Mouse (Mus musculus) midbrain, embryonic 16.5 days (tissue): ENCODE measurements around the gene Man2a2. TPM values are rescaled to one million over a fixed set of nuclear protein-coding genes. Genes with fewer than 3 reads are reported as not detected.

Source experiments
- ATAC-seq: fragments of 200-750 bp; cut with Nextera tagmentation; 2 replicates; pipeline ENCODE4 v1.8.0; 2017; ENCODE audit warnings: moderate TSS enrichment
- H3K27ac ChIP-seq: fragments of 300-500 bp; sonication (generic); 2 replicates; pipeline ENCODE4 v1.5.1; 2014; ENCODE audit warnings: mild to moderate bottlenecking, low read length, mixed read lengths
- H3K27me3 ChIP-seq: fragments of 300-500 bp; sonication (generic); 2 replicates; pipeline ENCODE4 v1.6.1; 2014; ENCODE audit warnings: low read depth, low read length, mixed read lengths; ENCODE audit not compliant: control insufficient read depth, insufficient read depth
- H3K36me3 ChIP-seq: fragments of 300-500 bp; sonication (generic); 2 replicates; pipeline ENCODE4 v1.6.1; 2014; ENCODE audit warnings: mild to moderate bottlenecking, low read length, moderate library complexity, mixed read lengths; ENCODE audit not compliant: control insufficient read depth, insufficient read depth
- H3K4me1 ChIP-seq: fragments of 300-500 bp; sonication (generic); 2 replicates; pipeline ENCODE4 v1.6.1; 2014; ENCODE audit warnings: mild to moderate bottlenecking, low read length, mixed read lengths; ENCODE audit not compliant: control insufficient read depth, insufficient read depth
- H3K4me2 ChIP-seq: fragments of 300-500 bp; sonication (generic); 2 replicates; pipeline ENCODE4 v1.6.1; 2014; ENCODE audit warnings: mild to moderate bottlenecking, low read length, mixed read lengths
- H3K4me3 ChIP-seq: fragments of 300-500 bp; sonication (generic); 2 replicates; pipeline ENCODE4 v1.5.1; 2014; ENCODE audit warnings: low read depth, mild to moderate bottlenecking, low read length, moderate library complexity, mixed read lengths
- H3K9ac ChIP-seq: fragments of 300-500 bp; sonication (generic); 2 replicates; pipeline ENCODE4 v1.6.1; 2014; ENCODE audit warnings: low read depth, low read length, mixed read lengths
- H3K9me3 ChIP-seq: fragments of 300-500 bp; sonication (generic); replicated peaks from 2 replicates; pipeline ENCODE4 v1.6.1; 2014; ENCODE audit warnings: mild to moderate bottlenecking, low read length, mixed read lengths; ENCODE audit not compliant: control insufficient read depth, poor library complexity, severe bottlenecking
- WGBS: fragments of 180-500 bp; shearing (Covaris S2); extraction: QIAGEN DNeasy Blood & Tissue Kit; methylation state at CpG from one replicate; pipeline ENCODE4 v1.1.7; 2014; 5-methylcytosine and 5-hydroxymethylcytosine counted together
- polyA plus RNA-seq: library from polyadenylated mRNA; unstranded; fragments of >200 nt; fragmentation: Nextera tagmentation; extraction: Ambion mirVana; gene quantifications from 2 replicates; pipeline ENCODE4 v1.2.1, GENCODE M21; 2015

Gene Man2a2
- polyA plus RNA-seq, 1 experiment from 2014 or later: 25.2 TPM

- peak within 1 kb of the TSS; percentile 85 for H3K27ac ChIP-seq
- H3K4me1 ChIP-seq: peaks cover 48% of the 10 kb centered on the region
- H3K4me3 ChIP-seq: peak within 1 kb of the TSS; percentile 49
- under 1% methylated on average over 11 of the region's 11 CpGs for WGBS
- peak within 1 kb of the TSS; percentile 62 for H3K9ac ChIP-seq
- H3K36me3 ChIP-seq: peaks cover 10% of the 10 kb centered on the region
- H3K27me3 ChIP-seq: no peaks in the 10 kb centered on the region
- ATAC-seq: peak; percentile 43
- no peaks in the 10 kb centered on the region for H3K9me3 ChIP-seq
- H3K4me2 ChIP-seq: peak within 1 kb of the TSS; percentile 93
These were observed 30.4 kb downstream of the Man2a2 start, which contains the start of gene Unc45a for GRCm38 (mm10) chr7:80340793-80341192. Unc45a (minus strand) TSS chr7:80341005.

- Histone ChIP-seq H3K9me3 (no peaks in the 10 kb centered on the region), H3K36me3 (peaks cover 16% of the 10 kb centered on the region), H3K9ac (peak overlapping the region; percentile 62), H3K4me3 (peak overlapping the region; percentile 49), H3K27me3 (no peaks in the 10 kb centered on the region), H3K4me2 (peak overlapping the region; percentile 93), H3K27ac (peak overlapping the region; percentile 85), H3K4me1 (peaks cover 48% of the 10 kb centered on the region)
- WGBS: under 1% methylated on average over 45 of the region's 45 CpGs
- ATAC-seq: peak; percentile 97
These were observed 31.2 kb downstream of the Man2a2 start for GRCm38 (mm10) chr7:80339793-80340628.

DNA sequence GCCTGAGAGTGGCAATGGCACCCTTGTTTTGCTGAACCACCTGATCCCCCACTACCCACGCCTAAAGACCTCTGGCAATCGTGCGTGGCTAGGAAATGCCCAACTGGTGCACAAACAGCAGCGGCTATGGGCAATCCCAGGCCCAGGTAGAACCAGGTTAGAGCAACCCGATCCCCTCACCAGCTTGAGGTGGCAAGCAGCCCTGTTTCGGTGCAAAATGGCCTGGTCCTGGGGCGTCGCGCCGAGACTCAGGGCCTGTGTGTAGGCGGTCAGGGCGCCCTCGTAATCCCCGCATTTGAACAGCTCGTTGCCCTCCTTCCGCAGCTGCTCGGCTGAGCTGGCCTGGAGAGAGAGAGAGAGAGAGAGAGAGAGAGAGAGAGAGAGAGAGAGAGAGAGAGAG lies 31.8 kb downstream of the Man2a2 start:
- Histone ChIP-seq H3K9me3 (no peaks in the 10 kb centered on the region), H3K36me3 (peaks cover 22% of the 10 kb centered on the region), H3K27me3 (no peaks in the 10 kb centered on the region), H3K9ac (peak overlapping the region; percentile 87), H3K4me3 (peak overlapping the region; percentile 49), H3K4me1 (peaks cover 48% of the 10 kb centered on the region), H3K4me2 (peak overlapping the region; percentile 93), H3K27ac (peak overlapping the region; percentile 88)
- ATAC-seq: 0 out of 2 replicates have a peak, but pooled peaks have one; percentile 6
- WGBS: 4% methylated on average over 17 of the region's 17 CpGs

DNA sequence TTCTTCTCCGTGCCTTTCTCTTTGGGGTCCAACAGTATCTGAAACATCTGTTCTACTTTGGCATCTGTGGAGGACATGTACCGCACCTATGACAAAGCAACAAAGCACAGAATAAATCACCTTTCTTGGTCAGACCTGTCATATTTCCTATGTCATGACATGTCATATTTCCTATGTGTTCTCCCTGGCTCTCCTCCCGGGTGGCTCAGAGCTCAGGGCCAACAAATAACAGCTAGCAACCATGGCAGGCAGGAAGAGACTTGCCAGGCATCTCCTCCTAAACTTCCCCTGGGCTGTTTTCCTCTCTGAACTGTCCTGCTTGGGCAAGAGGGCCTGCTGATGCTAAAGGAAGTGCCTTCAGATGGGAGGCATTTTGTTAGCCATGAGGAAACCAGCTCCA lies 34.2 kb downstream of the Man2a2 start:
- 91% methylated on average over 3 of the region's 3 CpGs for WGBS
- Histone ChIP-seq H3K27ac (no peak overlapping the region), H3K36me3 (peaks cover 43% of the 10 kb centered on the region), H3K9me3 (no peaks in the 10 kb centered on the region), H3K4me1 (peaks cover 33% of the 10 kb centered on the region), H3K27me3 (no peaks in the 10 kb centered on the region), H3K4me2 (no peak overlapping the region), H3K4me3 (no peak overlapping the region), H3K9ac (no peak overlapping the region)
- ATAC-seq: no peak

- peaks cover 57% of the 10 kb centered on the region for H3K36me3 ChIP-seq
- H3K9ac ChIP-seq: no peak overlapping the region
- H3K9me3 ChIP-seq: no peaks in the 10 kb centered on the region
- no peak overlapping the region for H3K4me2 ChIP-seq
- no peak overlapping the region for H3K4me3 ChIP-seq
- WGBS: 94% methylated on average over 4 of the region's 4 CpGs
- H3K4me1 ChIP-seq: peaks cover 18% of the 10 kb centered on the region
- H3K27me3 ChIP-seq: no peaks in the 10 kb centered on the region
- no peak for ATAC-seq
- H3K27ac ChIP-seq: no peak overlapping the region
These were observed 36.3 kb downstream of the Man2a2 start for GRCm38 (mm10) chr7:80334848-80335247.

DNA sequence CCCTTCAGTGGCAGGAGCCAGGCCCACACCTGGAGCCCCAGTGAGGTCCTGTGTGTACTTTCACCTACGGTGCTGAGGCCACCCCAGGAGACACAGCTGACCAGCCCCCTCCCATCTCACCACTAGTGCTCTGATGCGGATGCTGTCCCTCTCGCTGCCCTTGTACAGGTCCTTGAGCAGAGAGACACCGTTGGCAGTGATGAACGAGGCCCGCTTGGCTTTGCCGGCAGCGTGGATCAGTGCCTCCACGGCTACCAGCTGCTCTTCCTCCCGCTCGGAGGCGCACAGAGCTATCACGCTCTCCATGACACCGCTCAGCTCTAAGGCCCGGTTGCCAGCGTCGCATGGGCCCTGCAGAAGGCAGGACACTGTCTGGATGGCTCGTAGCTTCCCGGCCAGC lies 39.7 kb downstream of the Man2a2 start:
- Histone ChIP-seq H3K4me2 (no peak overlapping the region), H3K27me3 (no peaks in the 10 kb centered on the region), H3K9me3 (no peaks in the 10 kb centered on the region), H3K27ac (no peak overlapping the region), H3K36me3 (peaks cover 82% of the 10 kb centered on the region), H3K4me3 (no peak overlapping the region), H3K9ac (no peak overlapping the region), H3K4me1 (no peaks in the 10 kb centered on the region)
- WGBS: 94% methylated on average over 19 of the region's 19 CpGs
- no peak for ATAC-seq

- H3K36me3 ChIP-seq: peaks cover 83% of the 10 kb centered on the region
- H3K27ac ChIP-seq: no peak overlapping the region
- H3K27me3 ChIP-seq: no peaks in the 10 kb centered on the region
- H3K9ac ChIP-seq: no peak overlapping the region
- no peak overlapping the region for H3K4me2 ChIP-seq
- no peaks in the 10 kb centered on the region for H3K9me3 ChIP-seq
- 90% methylated on average over 8 of the region's 8 CpGs for WGBS
- no peaks in the 10 kb centered on the region for H3K4me1 ChIP-seq
- no peak overlapping the region for H3K4me3 ChIP-seq
- no peak for ATAC-seq
These were observed 40.9 kb downstream of the Man2a2 start for GRCm38 (mm10) chr7:80330278-80330677.

DNA sequence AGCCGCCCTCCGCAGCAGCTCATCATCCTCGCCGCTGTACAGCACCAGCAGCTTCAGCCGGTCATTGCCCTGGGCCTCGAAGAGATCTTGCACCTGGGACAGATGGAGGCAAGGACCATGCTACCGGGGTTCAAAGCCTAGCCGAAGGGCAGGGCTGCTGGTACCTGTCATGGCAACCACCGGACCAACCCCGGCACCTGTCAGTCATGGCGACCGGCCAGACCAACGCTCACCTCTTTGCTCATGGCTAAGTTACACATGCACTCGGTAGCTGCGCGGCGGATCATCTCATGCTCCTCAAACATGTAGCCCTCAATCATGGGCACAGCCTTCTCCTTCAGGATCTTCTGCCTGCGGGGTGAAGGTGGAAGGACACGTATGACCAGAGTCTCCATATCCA lies 45.1 kb downstream of the Man2a2 start:
- no peak for ATAC-seq
- H3K9me3 ChIP-seq: no peaks in the 10 kb centered on the region
- H3K27me3 ChIP-seq: no peaks in the 10 kb centered on the region
- 97% methylated on average over 19 of the region's 19 CpGs for WGBS
- H3K4me2 ChIP-seq: no peak overlapping the region
- no peak overlapping the region for H3K9ac ChIP-seq
- peaks cover 13% of the 10 kb centered on the region for H3K4me1 ChIP-seq
- no peak overlapping the region for H3K4me3 ChIP-seq
- peaks cover 47% of the 10 kb centered on the region for H3K36me3 ChIP-seq
- H3K27ac ChIP-seq: no peak overlapping the region

DNA sequence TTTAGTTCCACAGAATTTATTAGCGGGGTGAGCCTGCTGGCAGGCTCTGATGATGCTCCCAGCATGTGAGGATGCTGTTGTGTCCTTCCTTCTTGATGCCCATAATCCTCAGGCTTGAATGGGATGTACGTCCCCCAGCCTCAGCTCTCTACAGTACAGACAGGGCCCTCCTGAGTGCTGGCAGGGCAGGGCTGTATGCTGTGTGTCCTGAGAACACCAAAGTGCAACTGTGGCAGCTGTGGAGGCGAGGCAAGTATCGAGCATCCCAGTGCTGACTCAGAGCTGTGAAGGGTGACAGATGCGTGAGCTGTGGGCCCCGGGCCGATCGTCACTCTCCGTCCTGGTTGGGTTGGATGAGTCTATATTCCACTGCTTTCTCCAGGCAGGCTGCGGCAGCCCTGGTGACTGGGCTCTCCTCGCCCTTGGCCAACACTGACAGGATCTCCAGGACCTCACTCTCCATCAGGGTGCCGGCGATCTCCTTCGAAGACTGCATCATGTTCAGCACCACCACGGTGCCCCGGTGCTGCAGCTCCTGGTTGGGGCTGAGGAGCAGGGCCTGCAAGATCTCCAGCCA lies 45.8 kb downstream of the Man2a2 start:
- no peak for ATAC-seq
- WGBS: 96% methylated on average over 16 of the region's 16 CpGs
- Histone ChIP-seq H3K9me3 (no peaks in the 10 kb centered on the region), H3K9ac (no peak overlapping the region), H3K4me3 (no peak overlapping the region), H3K4me2 (no peak overlapping the region), H3K4me1 (peaks cover 13% of the 10 kb centered on the region), H3K27me3 (no peaks in the 10 kb centered on the region), H3K36me3 (peaks cover 45% of the 10 kb centered on the region), H3K27ac (no peak overlapping the region; the same call in 1 of the 2 replicates)
